Mouse (Mus musculus) neural tube, embryonic 11.5 days (tissue): ENCODE data around the gene Clcnkb. TPM values are rescaled to one million over a fixed set of nuclear protein-coding genes. Genes with fewer than 3 reads are reported as not detected.

Experiments
- ATAC-seq: fragments of 200-750 bp; cut with Nextera tagmentation; 2 replicates; pipeline ENCODE4 v1.8.0; 2017; ENCODE audit warnings: moderate number of reproducible peaks, mild to moderate bottlenecking, moderate TSS enrichment, moderate library complexity; ENCODE audit not compliant: insufficient read depth, low FRiP score, low TSS enrichment
- DNase-seq: peaks from one replicate; pipeline ENCODE4 v3.0.0-alpha.2; 2015; ENCODE audit warnings: low spot score
- H3K27ac ChIP-seq: fragments of 300-500 bp; sonication (generic); 2 replicates; pipeline ENCODE4 v1.5.1; 2014; ENCODE audit warnings: low read depth, mild to moderate bottlenecking, low read length
- H3K27me3 ChIP-seq: fragments of 300-500 bp; sonication (generic); 2 replicates; pipeline ENCODE4 v1.6.1; 2014; ENCODE audit warnings: mild to moderate bottlenecking, low read length, mixed read lengths; ENCODE audit not compliant: control insufficient read depth, insufficient read depth
- H3K36me3 ChIP-seq: fragments of 300-500 bp; sonication (generic); 2 replicates; pipeline ENCODE4 v1.6.1; 2014; ENCODE audit warnings: mild to moderate bottlenecking, low read length, moderate library complexity, mixed read lengths; ENCODE audit not compliant: control insufficient read depth, insufficient read depth
- H3K4me1 ChIP-seq: fragments of 300-500 bp; sonication (generic); 2 replicates; pipeline ENCODE4 v1.6.1; 2014; ENCODE audit warnings: low read length, mixed read lengths; ENCODE audit not compliant: control insufficient read depth, insufficient read depth
- H3K4me2 ChIP-seq: fragments of 300-500 bp; sonication (generic); 2 replicates; pipeline ENCODE4 v1.6.1; 2014; ENCODE audit warnings: low read depth, mild to moderate bottlenecking, moderate library complexity
- H3K4me3 ChIP-seq: fragments of 300-500 bp; sonication (generic); 2 replicates; pipeline ENCODE4 v1.5.1; 2014; ENCODE audit warnings: low read depth, low read length
- H3K9ac ChIP-seq: fragments of 300-500 bp; sonication (generic); 2 replicates; pipeline ENCODE4 v1.6.1; 2014; ENCODE audit warnings: mild to moderate bottlenecking, low read length
- H3K9me3 ChIP-seq: fragments of 300-500 bp; sonication (generic); 2 replicates; pipeline ENCODE4 v1.6.1; 2016; ENCODE audit warnings: low read length; ENCODE audit not compliant: control insufficient read depth
- WGBS: fragments of 180-500 bp; shearing (Covaris S2); extraction: QIAGEN DNeasy Blood & Tissue Kit; methylation state at CpG from one replicate; pipeline ENCODE4 v1.1.7; 2014; 5-methylcytosine and 5-hydroxymethylcytosine counted together
- polyA plus RNA-seq: library from polyadenylated mRNA; unstranded; fragments of >200 nt; fragmentation: Nextera tagmentation; extraction: Ambion mirVana; gene quantifications from 2 replicates; pipeline ENCODE4 v1.2.1, GENCODE M21; 2014

Clcnkb gene
- polyA plus RNA-seq = not detected in 2 replicates

- Histone ChIP-seq H3K9ac (no peak within 1 kb of the TSS), H3K36me3 (no peaks in the 10 kb centered on the region), H3K27me3 (no peaks in the 10 kb centered on the region), H3K27ac (no peak within 1 kb of the TSS), H3K4me1 (no peaks in the 10 kb centered on the region), H3K4me2 (no peak within 1 kb of the TSS), H3K9me3 (no peaks in the 10 kb centered on the region), H3K4me3 (no peak within 1 kb of the TSS)
- DNase-seq = no peak
- 69% methylated on average over 7 of the region's 7 CpGs for WGBS
- ATAC-seq = no peak
Measured at GRCm38 (mm10) chr4:141415924-141416323, at the start of gene Clcnkb. Gene Clcnkb, minus strand, starts transcription at chr4:141416014.

- Histone ChIP-seq H3K9me3 (no peaks in the 10 kb centered on the region), H3K4me3 (no peak overlapping the region), H3K27me3 (no peaks in the 10 kb centered on the region), H3K27ac (no peak overlapping the region), H3K4me2 (no peak overlapping the region), H3K4me1 (no peaks in the 10 kb centered on the region), H3K9ac (no peak overlapping the region), H3K36me3 (peaks cover 40% of the 10 kb centered on the region)
- ATAC-seq (no peak), DNase-seq (no peak)
- WGBS = 77% methylated on average over 16 of the region's 16 CpGs
Measured at GRCm38 (mm10) chr4:141464722-141465121, 48.9 kb upstream of the Clcnkb start.

- ATAC-seq (no peak), DNase-seq (no peak)
- H3K4me2 ChIP-seq = no peak overlapping the region
- 0 out of 2 replicates have a peak, but pooled peaks cover 2% of the 10 kb centered on the region for H3K4me1 ChIP-seq
- no peak overlapping the region for H3K27ac ChIP-seq
- H3K27me3 ChIP-seq = no peaks in the 10 kb centered on the region
- 88% methylated on average over 14 of the region's 14 CpGs for WGBS
- no peak overlapping the region for H3K9ac ChIP-seq
- H3K36me3 ChIP-seq = peaks cover 35% of the 10 kb centered on the region
- H3K9me3 ChIP-seq = no peaks in the 10 kb centered on the region
- no peak overlapping the region for H3K4me3 ChIP-seq
Measured at GRCm38 (mm10) chr4:141463472-141463871, 47.7 kb upstream of the Clcnkb start.

GRCm38 (mm10) chr4:141461576-141461975 lies 45.8 kb upstream of the Clcnkb start:
- no peak overlapping the region for H3K9ac ChIP-seq

GRCm38 (mm10) chr4:141461088-141461487 lies 45.3 kb upstream of the Clcnkb start:
- Histone ChIP-seq H3K36me3 (peaks cover 20% of the 10 kb centered on the region), H3K4me1 (peaks cover 8% of the 10 kb centered on the region; the same call in 1 of the 2 replicates), H3K27me3 (no peaks in the 10 kb centered on the region), H3K4me2 (no peak overlapping the region), H3K4me3 (no peak overlapping the region), H3K9me3 (no peaks in the 10 kb centered on the region), H3K27ac (peak overlapping the region; percentile 34; the same call in 1 of the 2 replicates), H3K9ac (no peak overlapping the region)
- ATAC-seq = no peak
- peak; percentile 48 for DNase-seq
- WGBS = 58% methylated on average over 12 of the region's 12 CpGs

More at GRCm38 (mm10) chr4:141461576-141461975, 45.8 kb upstream of the Clcnkb start:
- ATAC-seq = no peak
- peak overlapping the region; percentile 34; the same call in 1 of the 2 replicates for H3K27ac ChIP-seq
- DNase-seq = no peak
- H3K4me1 ChIP-seq = peaks cover 8% of the 10 kb centered on the region; the same call in 1 of the 2 replicates
- peaks cover 24% of the 10 kb centered on the region for H3K36me3 ChIP-seq
- H3K4me3 ChIP-seq = no peak overlapping the region
- H3K4me2 ChIP-seq = no peak overlapping the region
- no peaks in the 10 kb centered on the region for H3K9me3 ChIP-seq
- 89% methylated on average over 12 of the region's 12 CpGs for WGBS
- no peaks in the 10 kb centered on the region for H3K27me3 ChIP-seq

GRCm38 (mm10) chr4:141460481-141460880 lies 44.7 kb upstream of the Clcnkb start:
- Histone ChIP-seq H3K27ac (no peak overlapping the region), H3K9ac (no peak overlapping the region), H3K27me3 (no peaks in the 10 kb centered on the region), H3K36me3 (peaks cover 16% of the 10 kb centered on the region), H3K9me3 (no peaks in the 10 kb centered on the region), H3K4me2 (no peak overlapping the region), H3K4me3 (no peak overlapping the region), H3K4me1 (peaks cover 8% of the 10 kb centered on the region; the same call in 1 of the 2 replicates)
- ATAC-seq = no peak
- DNase-seq = no peak
- 92% methylated on average over 4 of the region's 4 CpGs for WGBS

GRCm38 (mm10) chr4:141459766-141460165 lies 44.0 kb upstream of the Clcnkb start:
- Histone ChIP-seq H3K9me3 (no peaks in the 10 kb centered on the region), H3K27me3 (no peaks in the 10 kb centered on the region), H3K27ac (no peak overlapping the region), H3K9ac (no peak overlapping the region), H3K4me1 (peaks cover 8% of the 10 kb centered on the region; the same call in 1 of the 2 replicates), H3K4me2 (no peak overlapping the region), H3K36me3 (peaks cover 12% of the 10 kb centered on the region), H3K4me3 (no peak overlapping the region)
- no peak for ATAC-seq
- no peak for DNase-seq
- WGBS = 94% methylated on average over 9 of the region's 9 CpGs

GRCm38 (mm10) chr4:141458888-141459287 lies 43.1 kb upstream of the Clcnkb start:
- no peaks in the 10 kb centered on the region for H3K27me3 ChIP-seq
- H3K4me3 ChIP-seq = no peak overlapping the region
- peaks cover 7% of the 10 kb centered on the region for H3K36me3 ChIP-seq
- ATAC-seq (no peak), DNase-seq (no peak)
- H3K4me2 ChIP-seq = no peak overlapping the region
- H3K4me1 ChIP-seq = peaks cover 8% of the 10 kb centered on the region; the same call in 1 of the 2 replicates
- H3K27ac ChIP-seq = no peak overlapping the region
- WGBS = 75% methylated on average over 3 of the region's 3 CpGs
- H3K9ac ChIP-seq = no peak overlapping the region
- no peaks in the 10 kb centered on the region for H3K9me3 ChIP-seq

GRCm38 (mm10) chr4:141458236-141458635 lies 42.4 kb upstream of the Clcnkb start:
- H3K9ac ChIP-seq = no peak overlapping the region
- H3K9me3 ChIP-seq = no peaks in the 10 kb centered on the region
- H3K27me3 ChIP-seq = no peaks in the 10 kb centered on the region
- no peak overlapping the region for H3K4me2 ChIP-seq
- H3K4me1 ChIP-seq = peaks cover 8% of the 10 kb centered on the region; the same call in 1 of the 2 replicates
- no peak for DNase-seq
- no peak overlapping the region for H3K4me3 ChIP-seq
- ATAC-seq = no peak
- H3K27ac ChIP-seq = peak overlapping the region; percentile 39; the same call in 1 of the 2 replicates
- 9% methylated on average over 7 of the region's 7 CpGs for WGBS
- peaks cover 4% of the 10 kb centered on the region for H3K36me3 ChIP-seq
